Mouse (Mus musculus) E14TG2a.4 (cell line): ENCODE measurements around the gene Peg10.

ENCODE experiments used
- CTCF ChIP-seq: conservative IDR thresholded peaks from 2 replicates; pipeline ENCODE4 v1.5.1; 2014; ENCODE audit warnings: low read length
- NANOG ChIP-seq: IDR thresholded peaks from 2 replicates; pipeline ENCODE4 v1.6.1; 2014; ENCODE audit warnings: borderline replicate concordance, low read length, mixed read lengths
- POU5F1 ChIP-seq: IDR thresholded peaks from 2 replicates; pipeline ENCODE4 v1.6.1; 2014; ENCODE audit warnings: low read length, borderline replicate concordance

GRCm38 (mm10) chr6:4754286-4754685, 7.2 kb downstream of the Peg10 start:
- TF ChIP-seq CTCF: no peak
- no peak for TF ChIP-seq POU5F1
- TF ChIP-seq NANOG: no peak
